Mouse (Mus musculus) midbrain, embryonic 15.5 days (tissue): ENCODE data around the gene Trpv4. TPM values are rescaled to one million over a fixed set of nuclear protein-coding genes. Genes with fewer than 3 reads are reported as not detected.

ENCODE experiments used
- ATAC-seq: fragments of 200-750 bp; cut with Nextera tagmentation; replicated peaks from 2 replicates; pipeline ENCODE4 v1.8.0; 2017; ENCODE audit warnings: moderate TSS enrichment
- H3K27ac ChIP-seq: fragments of 300-500 bp; sonication (generic); 2 replicates; pipeline ENCODE4 v1.5.1; 2015; ENCODE audit warnings: mild to moderate bottlenecking, inconsistent platforms
- H3K27me3 ChIP-seq: fragments of 300-500 bp; sonication (generic); replicated peaks from 2 replicates; pipeline ENCODE4 v1.6.1; 2015; ENCODE audit warnings: inconsistent platforms
- H3K36me3 ChIP-seq: fragments of 300-500 bp; sonication (generic); replicated peaks from 2 replicates; pipeline ENCODE4 v1.6.1; 2015; ENCODE audit warnings: inconsistent platforms
- H3K4me1 ChIP-seq: fragments of 300-500 bp; sonication (generic); 2 replicates; pipeline ENCODE4 v1.6.1; 2015; ENCODE audit warnings: inconsistent platforms
- H3K4me2 ChIP-seq: fragments of 300-500 bp; sonication (generic); 2 replicates; pipeline ENCODE4 v1.6.1; 2015; ENCODE audit warnings: inconsistent platforms, mild to moderate bottlenecking, moderate library complexity
- H3K4me3 ChIP-seq: fragments of 300-500 bp; sonication (generic); 2 replicates; pipeline ENCODE4 v1.5.1; 2015; ENCODE audit warnings: mild to moderate bottlenecking, inconsistent platforms
- H3K9ac ChIP-seq: fragments of 300-500 bp; sonication (generic); 2 replicates; pipeline ENCODE4 v1.6.1; 2015; ENCODE audit warnings: mild to moderate bottlenecking, inconsistent platforms
- H3K9me3 ChIP-seq: fragments of 300-500 bp; sonication (generic); 2 replicates; pipeline ENCODE4 v1.6.1; 2016; ENCODE audit warnings: inconsistent platforms
- WGBS: fragments of 180-500 bp; shearing (Covaris S2); methylation state at CpG from one replicate; pipeline ENCODE4 v1.1.7; 2015; ENCODE audit warnings: mixed read lengths; 5-methylcytosine and 5-hydroxymethylcytosine counted together
- polyA plus RNA-seq: library from polyadenylated mRNA; unstranded; fragments of >200 nt; fragmentation: Nextera tagmentation; extraction: Ambion mirVana; gene quantifications from 2 replicates; pipeline ENCODE4 v1.2.1, GENCODE M21; 2015

Gene Trpv4
- polyA plus RNA-seq: 0.69 and 0.92 TPM in 2 replicates

- H3K36me3 ChIP-seq: no peaks in the 10 kb centered on the region
- H3K9me3 ChIP-seq: no peaks in the 10 kb centered on the region
- WGBS: 0% methylated on average over 38 of the region's 47 CpGs
- peak within 1 kb of the TSS; percentile 36 for H3K4me3 ChIP-seq
- 0 out of 2 replicates have a peak, but pooled peaks have one; percentile 48 for ATAC-seq
- H3K27me3 ChIP-seq: peaks cover 36% of the 10 kb centered on the region
- H3K4me1 ChIP-seq: peaks cover 11% of the 10 kb centered on the region
- H3K4me2 ChIP-seq: peak within 1 kb of the TSS; percentile 68
- peak within 1 kb of the TSS; percentile 22; the same call in 1 of the 2 replicates for H3K9ac ChIP-seq
- H3K27ac ChIP-seq: no peak within 1 kb of the TSS
Measured at GRCm38 (mm10) chr5:114658255-114658654, at the start of gene Trpv4. Gene Trpv4, minus strand, starts transcription at chr5:114658421.

- Histone ChIP-seq H3K27me3 (no peaks in the 10 kb centered on the region), H3K9me3 (no peaks in the 10 kb centered on the region), H3K4me2 (peak within 1 kb of the TSS; percentile 68), H3K4me3 (peak within 1 kb of the TSS; percentile 78), H3K4me1 (peaks cover 9% of the 10 kb centered on the region), H3K36me3 (peaks cover 8% of the 10 kb centered on the region; the same call in 1 of the 2 replicates), H3K27ac (no peak within 1 kb of the TSS), H3K9ac (peak within 1 kb of the TSS; percentile 62)
- ATAC-seq: peak; percentile 87
- 4% methylated on average over 49 of the region's 49 CpGs for WGBS
Measured at GRCm38 (mm10) chr5:114707265-114708068, 49.2 kb upstream of the Trpv4 start, which contains the start of gene Tchp. Gene Tchp, plus strand, starts transcription at chr5:114707760.

GRCm38 (mm10) chr5:114702403-114703392 lies 44.5 kb upstream of the Trpv4 start:
- no peak for ATAC-seq
- WGBS: 59% methylated on average over 14 of the region's 14 CpGs
- H3K27ac ChIP-seq: no peak overlapping the region

GRCm38 (mm10) chr5:114699015-114699414 lies 40.8 kb upstream of the Trpv4 start:
- Histone ChIP-seq H3K4me1 (no peaks in the 10 kb centered on the region), H3K4me3 (no peak overlapping the region), H3K27me3 (no peaks in the 10 kb centered on the region), H3K4me2 (no peak overlapping the region), H3K36me3 (no peaks in the 10 kb centered on the region), H3K9ac (no peak overlapping the region), H3K27ac (no peak overlapping the region), H3K9me3 (no peaks in the 10 kb centered on the region)
- ATAC-seq: no peak
- WGBS: 69% methylated on average over 7 of the region's 7 CpGs

More at GRCm38 (mm10) chr5:114702403-114703392, 44.5 kb upstream of the Trpv4 start:
- H3K9me3 ChIP-seq: no peaks in the 10 kb centered on the region
- H3K9ac ChIP-seq: 0 out of 2 replicates have a peak overlapping the region, but pooled peaks have one; percentile 4
- no peak overlapping the region for H3K4me2 ChIP-seq
- no peak overlapping the region for H3K4me3 ChIP-seq
- no peaks in the 10 kb centered on the region for H3K4me1 ChIP-seq
- no peaks in the 10 kb centered on the region for H3K36me3 ChIP-seq
- H3K27me3 ChIP-seq: no peaks in the 10 kb centered on the region

- WGBS: 77% methylated on average over 19 of the region's 19 CpGs
- Histone ChIP-seq H3K9me3 (no peaks in the 10 kb centered on the region), H3K4me2 (no peak overlapping the region), H3K4me1 (no peaks in the 10 kb centered on the region), H3K27ac (no peak overlapping the region), H3K4me3 (no peak overlapping the region), H3K27me3 (no peaks in the 10 kb centered on the region), H3K9ac (no peak overlapping the region), H3K36me3 (no peaks in the 10 kb centered on the region)
- ATAC-seq: no peak
Measured at GRCm38 (mm10) chr5:114698044-114698746, 40.0 kb upstream of the Trpv4 start.

GRCm38 (mm10) chr5:114696939-114697338 lies 38.7 kb upstream of the Trpv4 start:
- 82% methylated on average over 17 of the region's 17 CpGs for WGBS
- H3K27ac ChIP-seq: no peak overlapping the region
- no peak for ATAC-seq

GRCm38 (mm10) chr5:114695775-114696174 lies 37.6 kb upstream of the Trpv4 start:
- H3K4me1 ChIP-seq: peaks cover 4% of the 10 kb centered on the region; the same call in 1 of the 2 replicates
- no peak for ATAC-seq
- H3K4me3 ChIP-seq: no peak overlapping the region
- no peaks in the 10 kb centered on the region for H3K27me3 ChIP-seq
- H3K4me2 ChIP-seq: no peak overlapping the region
- 74% methylated on average over 5 of the region's 5 CpGs for WGBS
- no peaks in the 10 kb centered on the region for H3K36me3 ChIP-seq
- H3K9ac ChIP-seq: no peak overlapping the region
- no peak overlapping the region for H3K27ac ChIP-seq
- H3K9me3 ChIP-seq: no peaks in the 10 kb centered on the region

More at GRCm38 (mm10) chr5:114696939-114697338, 38.7 kb upstream of the Trpv4 start:
- Histone ChIP-seq H3K9ac (no peak overlapping the region), H3K36me3 (no peaks in the 10 kb centered on the region), H3K27me3 (no peaks in the 10 kb centered on the region), H3K4me3 (no peak overlapping the region), H3K4me1 (no peaks in the 10 kb centered on the region), H3K9me3 (no peaks in the 10 kb centered on the region), H3K4me2 (no peak overlapping the region)

- WGBS: 4% methylated on average over 75 of the region's 75 CpGs
- Histone ChIP-seq H3K4me1 (peaks cover 20% of the 10 kb centered on the region), H3K27ac (peak within 1 kb of the TSS; percentile 46; the same call in 1 of the 2 replicates), H3K9ac (peak within 1 kb of the TSS; percentile 78), H3K27me3 (no peaks in the 10 kb centered on the region), H3K36me3 (no peaks in the 10 kb centered on the region), H3K4me2 (peak within 1 kb of the TSS; percentile 79), H3K9me3 (no peaks in the 10 kb centered on the region), H3K4me3 (peak within 1 kb of the TSS; percentile 70)
- ATAC-seq: peak; percentile 98
Measured at GRCm38 (mm10) chr5:114690633-114691567, 32.7 kb upstream of the Trpv4 start, which contains the start of gene Gltp. Gene Gltp, minus strand, starts transcription at chr5:114690984.

- Histone ChIP-seq H3K9me3 (no peaks in the 10 kb centered on the region), H3K36me3 (no peaks in the 10 kb centered on the region), H3K4me3 (peak overlapping the region; percentile 70), H3K9ac (peak overlapping the region; percentile 78), H3K4me1 (peaks cover 20% of the 10 kb centered on the region), H3K4me2 (peak overlapping the region; percentile 79), H3K27me3 (no peaks in the 10 kb centered on the region), H3K27ac (no peak overlapping the region)
- ATAC-seq: no peak
- WGBS: 19% methylated on average over 16 of the region's 16 CpGs
Measured at GRCm38 (mm10) chr5:114689700-114690366, 31.6 kb upstream of the Trpv4 start.

GRCm38 (mm10) chr5:114688703-114689102 lies 30.5 kb upstream of the Trpv4 start:
- WGBS: 82% methylated on average over 13 of the region's 13 CpGs
- Histone ChIP-seq H3K36me3 (no peaks in the 10 kb centered on the region), H3K4me1 (peaks cover 20% of the 10 kb centered on the region), H3K9ac (no peak overlapping the region), H3K27me3 (no peaks in the 10 kb centered on the region), H3K4me2 (no peak overlapping the region), H3K4me3 (no peak overlapping the region), H3K9me3 (no peaks in the 10 kb centered on the region), H3K27ac (no peak overlapping the region)
- no peak for ATAC-seq
